Mouse (Mus musculus): ENCODE measurements at regions not wholly inside any gene's neighbourhood (a gene's known extent, or its start where the extent isn't known, plus 50 kb on each side); places are given as distances from the start of the nearest gene placed in this dataset.

- no peak for TF ChIP-seq POLR2A (IDR thresholded peaks at IDR 0.05; ENCODE audit: borderline replicate concordance, extremely low read depth, insufficient read depth, insufficient read length, poor library complexity, severe bottlenecking)
- TF ChIP-seq CTCF (IDR thresholded peaks at IDR 0.05; ENCODE audit: borderline replicate concordance, extremely low read depth, insufficient read depth, insufficient read length), result no peak
These were observed 86.7 kb upstream of the 1700016C15Rik start for GRCm38 (mm10) chr1:177642712-177643467.

All from brain, embryonic 14.5 days (tissue).